Mouse (Mus musculus): Measurements from ENCODE around the gene Rundc3a. TPM values are rescaled to one million over a fixed set of nuclear protein-coding genes. Genes with fewer than 3 reads are reported as not detected.

The Rundc3a gene
- polyA plus RNA-seq, 1 experiment from 2014 or later: 1.2 TPM

DNA sequence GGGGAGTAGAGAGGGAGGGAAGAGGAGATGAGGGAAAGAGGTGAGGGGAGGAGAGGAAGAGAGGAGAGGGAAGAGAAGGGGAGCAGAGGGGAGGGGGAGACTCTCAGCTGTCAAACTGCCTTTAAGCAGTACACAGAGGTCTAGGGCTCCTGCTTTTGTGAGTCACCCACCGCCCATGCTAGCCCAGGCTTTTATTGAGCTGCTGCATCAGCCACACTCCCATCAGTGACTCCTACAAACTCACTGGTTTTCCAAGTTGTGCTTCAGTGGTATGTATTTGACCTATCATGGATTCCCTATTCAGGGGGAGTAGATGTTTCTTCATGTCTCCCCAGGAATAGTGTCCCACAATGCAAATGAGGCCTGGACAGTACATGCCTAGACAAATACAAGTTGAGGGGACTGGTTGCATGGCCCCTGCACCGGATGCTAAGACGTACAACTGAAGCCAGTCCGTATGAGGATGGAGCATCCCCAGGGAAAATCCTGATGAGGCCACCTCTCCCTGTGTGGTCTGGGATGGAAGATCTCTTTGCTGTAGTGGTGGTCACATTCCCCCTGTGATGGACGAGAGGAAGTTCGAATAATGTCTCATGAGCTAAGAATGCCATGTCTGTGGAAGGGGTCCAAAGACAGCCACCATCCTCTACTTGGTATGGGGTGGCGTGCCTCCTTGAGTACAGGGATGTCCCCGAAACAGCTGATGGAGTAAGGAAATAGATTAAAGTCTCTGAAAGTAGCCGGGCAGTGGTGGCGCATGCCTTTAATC is 22.0 kb downstream of the Rundc3a start:
- no peaks in the 10 kb centered on the region for H3K9me3 ChIP-seq (ENCODE audit: control insufficient read depth, low read length)
- H3K4me1 ChIP-seq (ENCODE audit: control insufficient read depth in 2 of 2, insufficient read depth in 2 of 2, low read length in 2 of 2): 0 out of 4 replicates have a peak, but pooled peaks cover 2 to 4% of the 10 kb centered on the region in 2 experiments
- H3K4me3 ChIP-seq (ENCODE audit: control insufficient read depth in 1 of 2, insufficient read depth in 1 of 2, low read depth in 1 of 2, low read length in 2 of 2): no peak overlapping the region
- no peak for ATAC-seq (ENCODE audit: insufficient number of reproducible peaks, insufficient read depth, low FRiP score, low read depth)
- H3K36me3 ChIP-seq (ENCODE audit: control insufficient read depth, insufficient read depth, low read length): no peaks in the 10 kb centered on the region
- no peak overlapping the region for H3K4me2 ChIP-seq (ENCODE audit: low read length)
- WGBS: 66% methylated on average over 10 of the region's 10 CpGs
- H3K27me3 ChIP-seq (ENCODE audit: control insufficient read depth, insufficient read depth, low read length): no peaks in the 10 kb centered on the region
- no peak overlapping the region for H3K9ac ChIP-seq (ENCODE audit: low read length)
- no peak overlapping the region for H3K27ac ChIP-seq (replicated peaks in 1 of 2; ENCODE audit: control insufficient read depth in 1 of 2, insufficient read depth in 1 of 2, low read depth in 2 of 2, low read length in 2 of 2)

DNA sequence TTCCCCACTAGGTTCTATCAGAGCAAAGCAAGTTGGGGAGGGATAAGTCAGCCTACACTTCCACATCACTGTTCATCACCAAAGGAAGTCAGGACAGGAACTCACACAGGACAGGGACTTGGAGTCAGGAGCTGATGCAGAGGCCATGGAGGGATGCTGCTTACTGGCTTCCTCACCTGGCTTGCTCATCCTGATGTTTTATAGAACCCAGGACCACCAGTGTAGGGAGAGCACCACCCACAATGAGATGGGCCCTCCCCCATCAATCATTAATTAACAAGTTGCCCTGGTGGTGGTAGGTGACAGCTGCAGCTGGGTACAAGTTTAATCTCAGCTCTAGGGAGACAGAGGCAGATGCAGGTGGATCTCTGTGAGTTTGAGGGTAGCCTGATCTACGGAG is 24.0 kb downstream of the Rundc3a start:
- Histone ChIP-seq H3K4me2 (ENCODE audit: low read length) (no peak overlapping the region), H3K27me3 (ENCODE audit: control insufficient read depth, insufficient read depth, low read length) (no peaks in the 10 kb centered on the region), H3K9me3 (ENCODE audit: control insufficient read depth, low read length) (no peaks in the 10 kb centered on the region), H3K9ac (ENCODE audit: low read length) (no peak overlapping the region), H3K4me1 (ENCODE audit: control insufficient read depth in 2 of 2, insufficient read depth in 2 of 2, low read length in 2 of 2) (no peaks in the 10 kb centered on the region), H3K27ac (replicated peaks in 1 of 2; ENCODE audit: control insufficient read depth in 1 of 2, insufficient read depth in 1 of 2, low read depth in 2 of 2, low read length in 2 of 2) (no peak overlapping the region), H3K4me3 (ENCODE audit: control insufficient read depth in 1 of 2, insufficient read depth in 1 of 2, low read depth in 1 of 2, low read length in 2 of 2) (no peak overlapping the region), H3K36me3 (ENCODE audit: control insufficient read depth, insufficient read depth, low read length) (no peaks in the 10 kb centered on the region)
- ATAC-seq (ENCODE audit: insufficient number of reproducible peaks, insufficient read depth, low FRiP score, low read depth): no peak
- 79% methylated on average over 1 of the region's 1 CpGs for WGBS

DNA sequence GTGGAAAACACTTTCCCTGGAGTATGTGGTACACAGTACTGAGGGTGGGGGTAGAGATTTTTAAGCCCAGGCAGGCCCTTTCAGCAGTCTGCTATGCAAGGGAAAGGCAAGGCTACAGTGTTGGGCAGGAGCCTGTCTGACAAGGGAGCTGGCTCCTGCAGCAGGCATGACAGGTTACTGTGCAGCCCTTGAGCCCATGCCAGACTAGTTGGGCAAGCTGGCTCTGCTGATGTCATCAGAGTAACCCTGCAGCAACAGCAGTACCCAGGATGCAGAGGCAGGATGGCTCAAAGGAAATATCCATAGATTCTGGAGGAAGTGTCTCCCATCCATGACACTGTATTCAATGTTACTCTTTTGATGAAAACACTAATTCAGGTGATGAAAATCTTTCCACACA is 25.7 kb downstream of the Rundc3a start:
- Histone ChIP-seq H3K9ac (ENCODE audit: low read length) (no peak overlapping the region), H3K36me3 (ENCODE audit: control insufficient read depth, insufficient read depth, low read length) (no peaks in the 10 kb centered on the region), H3K4me1 (ENCODE audit: control insufficient read depth in 2 of 2, insufficient read depth in 2 of 2, low read length in 2 of 2) (no peaks in the 10 kb centered on the region), H3K27ac (replicated peaks in 1 of 2; ENCODE audit: control insufficient read depth in 1 of 2, insufficient read depth in 1 of 2, low read depth in 2 of 2, low read length in 2 of 2) (no peak overlapping the region), H3K27me3 (ENCODE audit: control insufficient read depth, insufficient read depth, low read length) (no peaks in the 10 kb centered on the region), H3K4me3 (ENCODE audit: control insufficient read depth in 1 of 2, insufficient read depth in 1 of 2, low read depth in 1 of 2, low read length in 2 of 2) (no peak overlapping the region), H3K4me2 (ENCODE audit: low read length) (no peak overlapping the region), H3K9me3 (ENCODE audit: control insufficient read depth, low read length) (no peaks in the 10 kb centered on the region)
- ATAC-seq (ENCODE audit: insufficient number of reproducible peaks, insufficient read depth, low FRiP score, low read depth): no peak

DNA sequence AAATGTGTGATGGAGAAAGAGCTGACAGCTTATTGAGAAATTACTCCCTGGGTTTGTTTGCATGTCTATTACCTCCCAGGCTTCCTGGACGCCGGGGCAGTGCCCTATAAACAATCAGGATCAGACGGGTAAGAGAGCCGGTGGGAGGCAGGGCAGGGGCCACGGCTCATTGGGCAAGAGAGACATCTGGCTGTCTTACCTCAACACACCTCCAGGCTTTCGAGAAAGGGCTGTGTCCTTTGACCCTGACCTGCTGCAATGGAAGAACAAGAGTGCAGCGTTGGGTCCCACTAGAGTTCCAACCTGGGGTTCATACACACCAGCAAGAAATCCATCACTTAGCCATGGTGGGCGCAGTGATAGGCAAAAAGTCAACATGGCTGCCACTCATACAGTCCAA is 28.4 kb downstream of the Rundc3a start:
- no peak for ATAC-seq (ENCODE audit: insufficient number of reproducible peaks, insufficient read depth, low FRiP score, low read depth)
- WGBS: 65% methylated on average over 8 of the region's 8 CpGs
- no peaks in the 10 kb centered on the region for H3K36me3 ChIP-seq (ENCODE audit: control insufficient read depth, insufficient read depth, low read length)

DNA sequence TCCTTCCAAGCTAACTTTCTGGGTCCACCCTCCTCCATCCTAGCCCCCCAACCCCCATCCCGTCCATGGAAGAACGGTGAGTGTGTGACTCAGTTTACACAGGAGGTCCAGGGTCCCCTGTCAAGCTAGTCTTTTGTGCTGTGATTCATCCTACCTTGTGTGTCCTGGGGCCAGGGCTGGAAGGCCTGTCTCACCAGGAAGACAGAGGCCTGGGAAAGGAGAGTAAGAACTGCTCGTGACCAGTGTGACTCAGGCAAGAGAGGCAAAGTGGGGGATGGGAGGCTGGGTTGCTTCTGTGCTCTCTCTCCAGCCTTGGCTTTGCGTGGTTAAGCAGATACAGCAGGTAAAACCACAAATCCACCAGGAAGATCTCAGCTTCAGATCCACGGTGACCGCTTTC is 31.5 kb downstream of the Rundc3a start:
- WGBS: 70% methylated on average over 6 of the region's 6 CpGs
- ATAC-seq (ENCODE audit: insufficient number of reproducible peaks, insufficient read depth, low FRiP score, low read depth): no peak
- H3K36me3 ChIP-seq (ENCODE audit: control insufficient read depth, insufficient read depth, low read length): no peaks in the 10 kb centered on the region

More for the DNA sequence above, 28.4 kb downstream of the Rundc3a start:
- H3K4me2 ChIP-seq (ENCODE audit: low read length): no peak overlapping the region
- H3K27me3 ChIP-seq (ENCODE audit: control insufficient read depth, insufficient read depth, low read length): no peaks in the 10 kb centered on the region
- no peaks in the 10 kb centered on the region for H3K9me3 ChIP-seq (ENCODE audit: control insufficient read depth, low read length)
- H3K27ac ChIP-seq (replicated peaks in 1 of 2; ENCODE audit: control insufficient read depth in 1 of 2, insufficient read depth in 1 of 2, low read depth in 2 of 2, low read length in 2 of 2): no peak overlapping the region
- H3K4me1 ChIP-seq (ENCODE audit: control insufficient read depth in 2 of 2, insufficient read depth in 2 of 2, low read length in 2 of 2): no peaks in the 10 kb centered on the region
- H3K9ac ChIP-seq (ENCODE audit: low read length): no peak overlapping the region
- H3K4me3 ChIP-seq (ENCODE audit: control insufficient read depth in 1 of 2, insufficient read depth in 1 of 2, low read depth in 1 of 2, low read length in 2 of 2): no peak overlapping the region

DNA sequence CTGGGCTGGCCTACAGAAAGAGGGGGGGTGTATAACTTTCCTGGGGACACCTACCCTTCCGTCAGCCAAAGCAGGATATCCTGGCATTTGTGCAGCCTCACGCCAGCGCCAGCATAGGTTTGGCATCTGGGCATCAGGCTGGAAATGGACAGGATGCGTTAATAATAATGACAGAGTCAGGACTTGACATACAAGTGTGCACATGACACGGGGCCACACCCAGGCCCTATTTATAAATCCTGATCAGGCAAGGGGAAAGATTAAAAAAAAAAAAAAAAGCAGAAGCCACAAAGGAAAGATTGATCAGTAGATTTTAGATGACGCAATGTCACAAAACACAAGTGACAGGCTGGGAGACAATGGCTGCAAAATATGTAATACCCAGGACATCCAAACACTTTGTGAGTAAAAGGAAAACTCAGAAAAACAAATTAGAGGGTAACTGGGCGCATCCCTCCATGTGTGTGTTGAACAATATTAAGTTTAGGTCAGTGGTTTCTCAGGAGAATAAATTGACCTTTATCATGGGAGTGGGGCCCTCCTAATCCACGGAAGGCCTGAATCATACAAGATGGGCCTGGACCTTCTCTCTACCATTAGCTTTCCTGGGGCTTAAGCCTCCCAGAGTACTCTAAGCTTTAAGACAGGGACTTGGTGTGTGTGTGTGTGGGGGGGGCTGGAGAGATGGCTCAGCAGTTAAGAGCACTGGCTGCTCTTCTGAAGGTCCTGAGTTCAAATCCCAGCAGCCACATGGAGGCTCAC is 32.5 kb downstream of the Rundc3a start:
- Histone ChIP-seq H3K4me1 (ENCODE audit: control insufficient read depth in 2 of 2, insufficient read depth in 2 of 2, low read length in 2 of 2) (peaks cover 0 to 5% of the 10 kb centered on the region in 2 experiments; a peak in 2 of 4 replicates), H3K36me3 (ENCODE audit: control insufficient read depth, insufficient read depth, low read length) (no peaks in the 10 kb centered on the region), H3K4me2 (ENCODE audit: low read length) (no peak overlapping the region), H3K4me3 (ENCODE audit: control insufficient read depth in 1 of 2, insufficient read depth in 1 of 2, low read depth in 1 of 2, low read length in 2 of 2) (no peak overlapping the region), H3K9me3 (ENCODE audit: control insufficient read depth, low read length) (no peaks in the 10 kb centered on the region), H3K9ac (ENCODE audit: low read length) (no peak overlapping the region), H3K27me3 (ENCODE audit: control insufficient read depth, insufficient read depth, low read length) (no peaks in the 10 kb centered on the region), H3K27ac (replicated peaks in 1 of 2; ENCODE audit: control insufficient read depth in 1 of 2, insufficient read depth in 1 of 2, low read depth in 2 of 2, low read length in 2 of 2) (no peak overlapping the region)
- ATAC-seq (ENCODE audit: insufficient number of reproducible peaks, insufficient read depth, low FRiP score, low read depth): no peak
- WGBS: 79% methylated on average over 8 of the region's 8 CpGs

More for the DNA sequence above, 31.5 kb downstream of the Rundc3a start:
- Histone ChIP-seq H3K4me2 (ENCODE audit: low read length) (no peak overlapping the region), H3K27me3 (ENCODE audit: control insufficient read depth, insufficient read depth, low read length) (no peaks in the 10 kb centered on the region), H3K27ac (replicated peaks in 1 of 2; ENCODE audit: control insufficient read depth in 1 of 2, insufficient read depth in 1 of 2, low read depth in 2 of 2, low read length in 2 of 2) (no peak overlapping the region), H3K9me3 (ENCODE audit: control insufficient read depth, low read length) (no peaks in the 10 kb centered on the region), H3K4me3 (ENCODE audit: control insufficient read depth in 1 of 2, insufficient read depth in 1 of 2, low read depth in 1 of 2, low read length in 2 of 2) (no peak overlapping the region), H3K4me1 (ENCODE audit: control insufficient read depth in 2 of 2, insufficient read depth in 2 of 2, low read length in 2 of 2) (peaks cover 0 to 3% of the 10 kb centered on the region in 2 experiments; a peak in 2 of 4 replicates), H3K9ac (ENCODE audit: low read length) (no peak overlapping the region)

DNA sequence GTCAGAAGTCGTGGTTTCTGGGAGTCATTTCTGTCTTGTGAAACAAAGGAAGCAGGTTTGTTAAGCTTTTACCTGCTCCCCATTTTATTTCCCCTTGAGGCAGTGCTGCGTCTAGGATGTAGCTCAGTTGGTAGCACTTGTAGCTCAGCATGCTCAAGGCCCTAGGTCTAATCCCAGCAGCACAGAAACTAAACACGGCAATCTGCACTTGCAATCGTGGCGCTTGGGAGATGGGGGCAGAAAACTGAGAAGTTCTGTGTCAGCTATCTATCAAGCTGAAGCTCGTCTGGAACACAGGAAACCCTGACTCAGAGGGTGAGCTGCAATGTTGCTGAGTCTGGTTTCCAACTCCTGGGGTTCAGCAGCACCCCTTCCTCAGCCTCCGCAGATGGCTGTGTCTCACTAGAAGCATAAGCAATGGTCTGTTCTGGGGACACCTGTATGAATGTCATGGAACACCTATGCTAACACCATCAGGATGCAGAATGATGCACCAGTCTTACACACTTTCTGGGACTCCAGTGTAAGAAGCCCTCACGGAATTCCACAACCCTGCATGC is 35.9 kb downstream of the Rundc3a start:
- ATAC-seq (ENCODE audit: insufficient number of reproducible peaks, insufficient read depth, low FRiP score, low read depth): no peak

More for the DNA sequence above, 35.9 kb downstream of the Rundc3a start:
- Histone ChIP-seq H3K4me2 (ENCODE audit: low read length) (peak overlapping the region; percentile 70), H3K9me3 (ENCODE audit: control insufficient read depth, low read length) (no peaks in the 10 kb centered on the region), H3K27me3 (ENCODE audit: control insufficient read depth, insufficient read depth, low read length) (no peaks in the 10 kb centered on the region), H3K4me3 (ENCODE audit: control insufficient read depth in 1 of 2, insufficient read depth in 1 of 2, low read depth in 1 of 2, low read length in 2 of 2) (peak overlapping the region in 1 of 2 experiments; percentile 73; a peak in 1 of 4 replicates), H3K9ac (ENCODE audit: low read length) (peak overlapping the region; percentile 74), H3K4me1 (ENCODE audit: control insufficient read depth in 2 of 2, insufficient read depth in 2 of 2, low read length in 2 of 2) (peaks cover 2 to 20% of the 10 kb centered on the region in 2 experiments; a peak in 3 of 4 replicates), H3K36me3 (ENCODE audit: control insufficient read depth, insufficient read depth, low read length) (peaks cover 6% of the 10 kb centered on the region), H3K27ac (replicated peaks in 1 of 2; ENCODE audit: control insufficient read depth in 1 of 2, insufficient read depth in 1 of 2, low read depth in 2 of 2, low read length in 2 of 2) (peak overlapping the region in 1 of 2 experiments; percentile 68; a peak in 1 of 4 replicates)
- WGBS: 55% methylated on average over 8 of the region's 8 CpGs
